Mouse (Mus musculus) stomach, postnatal 0 days (tissue): ENCODE data around the gene Zfp46. TPM values are rescaled to one million over a fixed set of nuclear protein-coding genes. Genes with fewer than 3 reads are reported as not detected.

ENCODE experiments used
- ATAC-seq: fragments of 200-750 bp; cut with Nextera tagmentation; 2 replicates; pipeline ENCODE4 v1.8.0; 2017; ENCODE audit not compliant: low FRiP score, low TSS enrichment
- DNase-seq: peaks from one replicate; pipeline ENCODE4 v3.0.0-alpha.2; 2016; ENCODE audit warnings: low spot score
- H3K27ac ChIP-seq: fragments of 300-500 bp; sonication (generic); replicated peaks from 2 replicates; pipeline ENCODE4 v1.5.1; 2014; ENCODE audit warnings: mild to moderate bottlenecking, control low read depth
- H3K27me3 ChIP-seq: fragments of 300-500 bp; sonication (generic); 2 replicates; pipeline ENCODE4 v1.6.1; 2014; ENCODE audit warnings: low read length; ENCODE audit not compliant: control insufficient read depth, insufficient read depth
- H3K36me3 ChIP-seq: fragments of 300-500 bp; sonication (generic); 2 replicates; pipeline ENCODE4 v1.6.1; 2014; ENCODE audit warnings: low read length, mixed read lengths; ENCODE audit not compliant: control insufficient read depth, insufficient read depth
- H3K4me1 ChIP-seq: fragments of 300-500 bp; sonication (generic); replicated peaks from 2 replicates; pipeline ENCODE4 v1.6.1; 2014; ENCODE audit warnings: antibody characterized with exemption; ENCODE audit not compliant: control insufficient read depth, insufficient read depth
- H3K4me2 ChIP-seq: fragments of 300-500 bp; sonication (generic); replicated peaks from 2 replicates; pipeline ENCODE4 v1.6.1; 2014; ENCODE audit warnings: low read depth, mild to moderate bottlenecking, control low read depth, moderate library complexity
- H3K4me3 ChIP-seq: fragments of 300-500 bp; sonication (generic); 2 replicates; pipeline ENCODE4 v1.5.1; 2014; ENCODE audit warnings: low read depth, low read length, control low read depth
- H3K9ac ChIP-seq: fragments of 300-500 bp; sonication (generic); 2 replicates; pipeline ENCODE4 v1.6.1; 2014; ENCODE audit warnings: mild to moderate bottlenecking, low read length, control low read depth, mixed read lengths
- H3K9me3 ChIP-seq: fragments of 300-500 bp; sonication (generic); 2 replicates; pipeline ENCODE4 v1.6.1; 2016; ENCODE audit warnings: low read length; ENCODE audit not compliant: control insufficient read depth
- CTCF ChIP-seq: IDR thresholded peaks from 2 replicates; pipeline ENCODE4 v1.5.1; 2016; ENCODE audit warnings: antibody characterized with exemption, low read depth, mild to moderate bottlenecking, moderate library complexity
- EP300 ChIP-seq: optimal IDR thresholded peaks from 2 replicates; pipeline ENCODE3; 2016; ENCODE audit warnings: antibody characterized with exemption
- WGBS: fragments of 180-500 bp; shearing (Covaris S2); extraction: QIAGEN DNeasy Blood & Tissue Kit; methylation state at CpG from one replicate; pipeline ENCODE4 v1.1.7; 2014; 5-methylcytosine and 5-hydroxymethylcytosine counted together
- polyA plus RNA-seq: library from polyadenylated mRNA; unstranded; fragments of >200 nt; fragmentation: Nextera tagmentation; extraction: Ambion mirVana; gene quantifications from 2 replicates; pipeline ENCODE4 v1.2.1, GENCODE M21; 2015

Zfp46 gene
- polyA plus RNA-seq, 1 experiment from 2014 or later, result 8.8 TPM

- Histone ChIP-seq H3K27me3 (no peaks in the 10 kb centered on the region), H3K9ac (peak overlapping the region; percentile 52), H3K4me1 (peaks cover 2% of the 10 kb centered on the region), H3K4me3 (peak overlapping the region; percentile 67), H3K9me3 (no peaks in the 10 kb centered on the region), H3K4me2 (peak overlapping the region; percentile 77), H3K27ac (peak overlapping the region; percentile 95), H3K36me3 (peaks cover 14% of the 10 kb centered on the region)
- DNase-seq (no peak), ATAC-seq (no peak; the same call in 1 of the 2 replicates)
- 13% methylated on average over 6 of the region's 6 CpGs for WGBS
- TF ChIP-seq EP300 (no peak), CTCF (no peak)
These were observed 408 bp downstream of the Zfp46 start for GRCm38 (mm10) chr4:136284891-136285290.

GRCm38 (mm10) chr4:136285348-136285810 lies 896 bp downstream of the Zfp46 start:
- 0% methylated on average over 25 of the region's 25 CpGs for WGBS

GRCm38 (mm10) chr4:136285811-136286371 lies 1.4 kb downstream of the Zfp46 start:
- peak overlapping the region; percentile 95 for H3K27ac ChIP-seq
- no peaks in the 10 kb centered on the region for H3K9me3 ChIP-seq
- TF ChIP-seq CTCF, result no peak; the same call in 1 of the 2 replicates
- no peak for TF ChIP-seq EP300
- peak overlapping the region; percentile 77 for H3K4me2 ChIP-seq
- peak overlapping the region; percentile 70 for H3K9ac ChIP-seq
- no peaks in the 10 kb centered on the region for H3K27me3 ChIP-seq
- DNase-seq (peak; percentile 96), ATAC-seq (peak; percentile 84)
- peaks cover 24% of the 10 kb centered on the region for H3K36me3 ChIP-seq
- peak overlapping the region; percentile 67 for H3K4me3 ChIP-seq
- H3K4me1 ChIP-seq, result peaks cover 2% of the 10 kb centered on the region
- under 1% methylated on average over 29 of the region's 29 CpGs for WGBS

More at GRCm38 (mm10) chr4:136285348-136285810, 896 bp downstream of the Zfp46 start:
- peak overlapping the region; percentile 52 for H3K9ac ChIP-seq
- H3K4me3 ChIP-seq, result peak overlapping the region; percentile 67
- TF ChIP-seq CTCF, result no peak
- no peak for TF ChIP-seq EP300
- H3K4me2 ChIP-seq, result peak overlapping the region; percentile 77
- H3K9me3 ChIP-seq, result no peaks in the 10 kb centered on the region
- ATAC-seq, result peak; percentile 96
- H3K27me3 ChIP-seq, result no peaks in the 10 kb centered on the region
- H3K36me3 ChIP-seq, result peaks cover 19% of the 10 kb centered on the region
- DNase-seq, result peak; percentile 94
- peak overlapping the region; percentile 95 for H3K27ac ChIP-seq
- H3K4me1 ChIP-seq, result peaks cover 2% of the 10 kb centered on the region

- TF ChIP-seq EP300 (no peak), CTCF (no peak)
- Histone ChIP-seq H3K9ac (no peak overlapping the region), H3K9me3 (no peaks in the 10 kb centered on the region), H3K36me3 (peaks cover 40% of the 10 kb centered on the region), H3K4me1 (0 out of 2 replicates have a peak, but pooled peaks cover 2% of the 10 kb centered on the region), H3K4me3 (no peak overlapping the region), H3K27me3 (no peaks in the 10 kb centered on the region), H3K27ac (no peak overlapping the region), H3K4me2 (no peak overlapping the region)
- no peak for ATAC-seq
- 69% methylated on average over 66 of the region's 66 CpGs for WGBS
- DNase-seq, result no peak
These were observed 5.7 kb downstream of the Zfp46 start for GRCm38 (mm10) chr4:136289918-136290780.

- Histone ChIP-seq H3K36me3 (peaks cover 40% of the 10 kb centered on the region), H3K4me1 (0 out of 2 replicates have a peak, but pooled peaks cover 2% of the 10 kb centered on the region), H3K27me3 (no peaks in the 10 kb centered on the region), H3K9me3 (no peaks in the 10 kb centered on the region), H3K27ac (no peak overlapping the region), H3K4me2 (no peak overlapping the region), H3K9ac (no peak overlapping the region), H3K4me3 (no peak overlapping the region)
- ATAC-seq, result no peak
- WGBS, result 79% methylated on average over 39 of the region's 39 CpGs
- TF ChIP-seq CTCF (no peak), EP300 (no peak)
- no peak for DNase-seq
These were observed 6.5 kb downstream of the Zfp46 start for GRCm38 (mm10) chr4:136290781-136291595.
